Mouse (Mus musculus): ENCODE data around the gene Gm5938.

The Gm5938 gene

DNA sequence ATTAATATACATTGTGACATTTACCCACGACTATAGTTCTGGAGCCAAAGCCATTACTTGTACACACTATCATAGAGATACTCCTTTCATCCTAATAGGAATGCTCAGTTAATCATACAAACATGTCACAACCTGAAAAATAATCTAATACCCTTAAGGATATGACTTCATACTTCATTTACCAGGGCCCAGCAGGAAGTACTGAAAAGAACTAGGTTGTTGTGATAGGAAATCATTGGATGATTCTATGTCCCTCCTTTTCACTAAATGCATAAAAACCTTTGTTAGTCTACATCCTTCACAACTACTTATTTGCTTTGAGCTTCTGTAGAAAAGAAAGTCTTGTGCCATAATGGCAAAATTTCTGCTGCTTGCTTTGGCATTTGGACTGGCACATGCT is at the start of gene Gm5938:
Gene Gm5938, plus strand, starts transcription at position 301 of the 400 bp plus-strand sequence.
- no peak for DNase-seq

DNA sequence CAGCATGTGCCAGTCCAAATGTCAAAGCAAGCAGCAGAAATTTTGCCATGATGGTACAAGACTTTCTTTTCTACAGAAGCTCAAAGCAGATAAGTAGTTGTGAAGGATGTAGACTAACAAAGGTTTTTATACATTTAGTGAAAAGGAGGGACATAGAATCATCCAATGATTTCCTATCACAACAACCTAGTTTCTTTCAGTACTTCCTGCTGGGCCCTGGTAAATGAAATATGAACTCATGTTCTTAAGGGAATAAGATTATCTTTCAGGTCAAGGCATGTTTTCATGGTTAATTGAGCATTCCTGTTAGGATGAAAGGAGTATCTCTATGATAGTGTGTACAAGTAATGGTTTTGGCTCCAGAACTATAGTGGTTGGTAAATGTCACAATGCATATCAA is 34.0 kb upstream of the Gm5938 start, which contains the start of gene Obp1a:
Gene Obp1a, minus strand, starts transcription at position 101 of the 400 bp plus-strand sequence.
- DNase-seq: no peak
